Mouse (Mus musculus) adrenal gland, adult 10 weeks (tissue): Measurements from ENCODE around the gene Psmd13. TPM values are rescaled to one million over a fixed set of nuclear protein-coding genes. Genes with fewer than 3 reads are reported as not detected.

Experiments
- polyA plus RNA-seq: library from polyadenylated mRNA; stranded (reverse); fragments of 350-450 nt; fragmentation: Illumina TruSeq; extraction: RNeasy Lipid Tissue Mini Kit (QIAGEN cat#74804); gene quantifications from one replicate; pipeline ENCODE4 v1.2.3, GENCODE M21; 2014; ENCODE audit warnings: low read depth, low replicate concordance

Gene Psmd13
- polyA plus RNA-seq = 154 TPM

GRCm38 (mm10) chr7:140881696-140882468 lies at the start of gene Psmd13, which contains the start of gene Sirt3:
Gene Psmd13 (plus strand): TSS chr7:140881968.
Gene Sirt3 (minus strand): TSS chr7:140882309.

GRCm38 (mm10) chr7:140834968-140835757 lies 46.6 kb upstream of the Psmd13 start, which contains the start of gene Urah:
Gene Urah (plus strand): TSS chr7:140835018.

GRCm38 (mm10) chr7:140844905-140845665 lies 36.7 kb upstream of the Psmd13 start, which contains the start of gene Scgb1c1:
Gene Scgb1c1 (plus strand): TSS chr7:140845547.

GRCm38 (mm10) chr7:140847755-140848580 lies 33.8 kb upstream of the Psmd13 start, which contains the start of gene Odf3:
Gene Odf3 (plus strand): TSS chr7:140847805.

DNA sequence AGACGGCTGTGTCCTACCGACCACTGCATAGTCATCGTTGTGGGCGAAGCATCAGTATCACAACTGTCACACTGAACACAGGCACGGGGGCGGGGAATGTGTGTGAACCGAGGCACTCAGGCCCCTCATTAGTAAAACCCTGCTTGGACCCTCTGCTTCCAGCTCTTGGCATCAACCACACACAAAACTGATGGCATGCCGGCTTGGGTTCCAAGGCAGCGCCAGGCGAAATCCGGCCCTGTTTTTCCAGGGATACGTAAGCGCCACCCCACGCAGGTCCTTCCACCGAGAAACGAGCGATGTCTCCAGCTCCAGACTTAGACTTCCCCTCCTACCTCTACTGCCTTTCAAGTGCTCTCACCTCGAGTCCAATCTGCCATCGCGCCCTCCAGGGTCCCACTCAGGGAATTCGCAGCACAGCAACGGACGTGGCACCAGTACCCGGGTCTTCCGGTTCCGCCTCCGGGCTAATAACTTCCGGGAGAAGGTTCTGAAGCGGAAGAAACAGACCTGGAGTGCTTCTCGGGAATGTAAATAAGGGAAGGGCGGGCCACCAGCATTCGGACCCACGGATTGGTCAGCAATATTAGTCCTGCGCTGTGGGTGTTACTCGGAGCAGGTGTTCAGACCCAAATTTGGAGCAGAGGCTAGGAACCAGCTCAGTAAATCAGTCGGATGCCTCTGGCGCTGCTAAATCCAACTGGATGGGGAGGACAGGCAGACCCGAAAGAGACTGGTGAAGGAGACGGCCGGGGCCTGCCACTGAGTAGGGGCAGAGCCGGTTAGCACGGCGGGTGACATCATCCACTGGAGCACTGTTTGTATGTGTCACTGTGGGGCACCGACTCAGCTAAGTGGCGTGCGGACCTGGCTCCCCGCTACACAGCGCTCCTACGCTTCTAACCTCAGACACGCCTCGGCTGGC lies 25.6 kb upstream of the Psmd13 start, which contains the start of gene Gm45785:
Gm45785 (minus strand) TSS at position 472 of the 925 bp plus-strand sequence.

GRCm38 (mm10) chr7:140856785-140857549 lies 24.8 kb upstream of the Psmd13 start, which contains the start of gene Ric8a:
Gene Ric8a (plus strand): TSS chr7:140856957.

DNA sequence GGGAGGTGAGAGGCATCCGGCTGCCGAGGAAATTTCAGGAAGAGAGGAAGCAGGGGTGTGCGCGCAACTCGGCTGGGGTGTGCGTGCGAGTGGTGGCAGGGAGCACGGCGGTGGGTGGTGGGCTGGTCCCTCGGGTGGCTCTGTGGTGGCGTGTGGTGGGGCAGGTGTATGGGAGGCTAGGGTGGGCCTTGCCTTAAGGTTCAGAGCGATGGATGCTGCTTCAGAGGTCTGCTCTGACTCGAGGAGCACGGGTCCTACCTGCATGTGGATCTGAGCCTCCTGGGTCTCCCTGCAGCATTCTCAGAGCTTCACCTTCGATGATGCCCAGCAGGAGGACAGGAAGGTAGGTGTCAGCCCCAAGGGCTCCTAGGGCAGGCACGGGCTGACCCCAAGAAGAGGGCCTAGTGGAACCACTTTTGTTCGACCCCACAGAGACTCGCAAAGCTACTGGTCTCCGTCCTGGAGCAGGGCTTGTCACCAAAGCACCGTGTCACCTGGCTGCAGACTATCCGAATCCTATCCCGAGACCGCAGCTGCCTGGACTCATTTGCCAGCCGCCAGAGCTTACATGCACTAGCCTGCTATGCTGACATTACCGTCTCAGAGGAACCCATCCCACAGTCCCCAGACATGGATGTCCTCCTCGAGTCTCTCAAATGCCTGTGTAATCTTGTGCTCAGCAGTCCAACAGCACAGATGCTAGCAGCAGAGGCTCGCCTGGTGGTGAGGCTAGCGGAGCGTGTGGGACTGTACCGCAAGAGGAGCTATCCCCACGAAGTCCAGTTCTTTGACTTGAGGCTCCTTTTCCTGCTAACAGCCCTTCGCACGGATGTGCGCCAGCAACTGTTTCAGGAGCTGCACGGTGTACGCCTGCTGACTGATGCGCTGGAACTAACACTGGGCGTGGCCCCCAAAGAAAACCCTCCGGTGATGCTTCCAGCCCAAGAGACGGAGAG lies 23.9 kb upstream of the Psmd13 start, which contains the start of gene Bet1l:
Bet1l (minus strand) TSS at position 28 of the 956 bp plus-strand sequence.

DNA sequence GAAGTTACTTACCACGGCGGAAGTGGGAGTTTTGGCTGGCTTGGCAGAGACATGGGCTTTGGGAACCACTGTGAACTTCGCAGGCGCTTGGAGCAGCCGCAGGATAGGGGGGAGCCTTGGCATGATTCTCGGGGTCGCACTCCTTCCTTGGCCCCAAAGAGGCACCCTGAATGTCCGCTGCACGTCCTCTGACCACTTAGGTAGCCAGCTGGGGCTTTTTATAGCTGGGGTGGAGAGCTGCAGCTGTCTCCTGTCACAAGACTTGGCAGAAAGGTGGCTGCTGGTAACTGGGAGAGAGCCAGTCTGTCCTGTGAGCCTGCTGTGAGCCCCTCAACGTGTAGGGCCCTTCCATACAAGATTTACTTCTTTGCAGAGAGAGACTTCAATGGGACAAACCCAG lies 18.5 kb downstream of the Psmd13 start, which contains the start of gene Cox8b:
Cox8b (minus strand) TSS at position 227 of the 400 bp plus-strand sequence.

GRCm38 (mm10) chr7:140920418-140921029 lies 38.8 kb downstream of the Psmd13 start, which contains the start of gene Nlrp6:
Gene Nlrp6 (plus strand): TSS chr7:140920902.

GRCm38 (mm10) chr7:140941222-140942051 lies 59.7 kb downstream of the Psmd13 start, which contains the start of gene Pgghg:
Gene Pgghg (plus strand): TSS chr7:140941391.

Other genes starting within 250 kb of the Psmd13 start
- not detected for gene Olfr53, start 235.5 kb upstream of the Psmd13 start, polyA plus RNA-seq
- not detected for gene Olfr539, start 222.0 kb upstream of the Psmd13 start, polyA plus RNA-seq
- gene Olfr45, start 200.0 kb upstream of the Psmd13 start, polyA plus RNA-seq = not detected
- gene Olfr541, start 184.7 kb upstream of the Psmd13 start, polyA plus RNA-seq = not detected
- gene Cyp2e1, start 118.2 kb upstream of the Psmd13 start, polyA plus RNA-seq = 641 TPM
- not detected for gene Syce1, start 94.1 kb upstream of the Psmd13 start, polyA plus RNA-seq
- 2.6 TPM for gene Zfp941, start 59.8 kb upstream of the Psmd13 start, polyA plus RNA-seq
- not detected for gene Urah, start 47.0 kb upstream of the Psmd13 start, polyA plus RNA-seq
- gene Scgb1c1, start 36.4 kb upstream of the Psmd13 start, polyA plus RNA-seq = not detected
- gene Odf3, start 34.2 kb upstream of the Psmd13 start, polyA plus RNA-seq = not detected
- gene Gm45785, start 25.6 kb upstream of the Psmd13 start, polyA plus RNA-seq = not detected
- 6.5 TPM for gene Ric8a, start 25.0 kb upstream of the Psmd13 start, polyA plus RNA-seq
- 2.8 TPM for gene Bet1l, start 24.4 kb upstream of the Psmd13 start, polyA plus RNA-seq
- gene Sirt3, start 341 bp downstream of the Psmd13 start, polyA plus RNA-seq = 2.4 TPM
- 4.0 TPM for gene Cox8b, start 18.5 kb downstream of the Psmd13 start, polyA plus RNA-seq
- 0.35 TPM for gene Nlrp6, start 38.9 kb downstream of the Psmd13 start, polyA plus RNA-seq
- 2.7 TPM for gene Pgghg, start 59.4 kb downstream of the Psmd13 start, polyA plus RNA-seq
- gene Ifitm5, start 68.3 kb downstream of the Psmd13 start, polyA plus RNA-seq = not detected
- gene Gm45717, start 74.0 kb downstream of the Psmd13 start, polyA plus RNA-seq = not detected
- 160 TPM for gene Ifitm2, start 74.0 kb downstream of the Psmd13 start, polyA plus RNA-seq
- gene Ifitm1, start 85.3 kb downstream of the Psmd13 start, polyA plus RNA-seq = 1.6 TPM
- gene Ifitm3, start 128.8 kb downstream of the Psmd13 start, polyA plus RNA-seq = 14.5 TPM
- gene Ifitm6, start 136.0 kb downstream of the Psmd13 start, polyA plus RNA-seq = not detected
- gene Gm17387, start 147.2 kb downstream of the Psmd13 start, polyA plus RNA-seq = not detected
- not detected for gene B4galnt4, start 179.1 kb downstream of the Psmd13 start, polyA plus RNA-seq
- not detected for gene Pkp3, start 196.2 kb downstream of the Psmd13 start, polyA plus RNA-seq
- not detected for gene Sigirr, start 218.6 kb downstream of the Psmd13 start, polyA plus RNA-seq
- gene Ano9, start 235.8 kb downstream of the Psmd13 start, polyA plus RNA-seq = not detected
- 20.6 TPM for gene Ptdss2, start 240.4 kb downstream of the Psmd13 start, polyA plus RNA-seq